ENCODE assay signal across 21 mouse cellular contexts in the genomic region with DNA sequence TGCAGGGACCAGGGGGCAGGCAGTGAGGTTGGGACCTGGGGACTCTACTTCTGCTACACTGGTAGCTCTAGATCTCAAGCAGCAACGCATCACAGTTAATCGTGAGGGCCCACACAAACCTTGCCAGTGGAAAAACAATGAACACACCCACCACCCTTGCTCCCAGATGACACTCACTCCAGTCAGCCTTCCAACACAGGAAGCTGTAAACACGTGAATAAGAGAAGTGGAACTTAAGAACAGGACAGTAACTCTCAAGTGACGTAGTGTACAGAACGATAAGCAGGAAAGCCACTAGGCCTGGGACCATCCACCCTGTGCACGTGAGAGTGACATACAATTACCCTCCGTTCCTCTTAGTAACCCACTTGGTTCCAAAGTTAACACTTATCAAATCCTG. TPM values are rescaled to one million over a fixed set of nuclear protein-coding genes. Genes with fewer than 3 reads are reported as not detected.
A peak's percentile ranks its signal among the peaks of the same experiment; 100 is the strongest.
DNase-seq lines count a peak whose midpoint lies in the region; ATAC-seq and TF ChIP-seq lines count a peak whose summit lies in the region.
"Had no signal": no experiment of that assay in that cellular context is flagged by ENCODE, and none has a peak within 500 bp of the region (broad histone marks: within the 10 kb centered on the region; RNA-seq: fewer than 3 reads in every experiment).

No protein-coding gene starts in this region.

- TF ChIP-seq CTCF in bone marrow macrophage, adult 2 months (IDR thresholded peaks at IDR 0.05; ENCODE audit: low read depth, low read length) = no peak

- H3K9me3 ChIP-seq in heart, embryonic 12.5 days (replicated peaks) = no peaks in the 10 kb centered on the region
- no peaks in the 10 kb centered on the region for H3K9me3 ChIP-seq in kidney, embryonic 16.5 days (ENCODE audit: low read length)
- H3K9me3 ChIP-seq: forebrain, embryonic 10.5 days; G1E; hindbrain, embryonic 15.5 days; intestine, embryonic 15.5 days; limb, embryonic 12.5 days; liver, embryonic 15.5 days had no signal

- ATAC-seq in heart, embryonic 12.5 days (ENCODE audit: insufficient number of reproducible peaks, low FRiP score) = no peak
- peak; percentile 35; the same call in 1 of the 2 replicates for ATAC-seq in kidney, embryonic 16.5 days (ENCODE audit: low FRiP score, low TSS enrichment)
- ATAC-seq in megakaryocyte progenitor cell, adult 5-6 weeks (replicated peaks; ENCODE audit: poor library complexity) = peak; percentile 80
- ATAC-seq: activated CD4-positive, CD25-positive, alpha-beta regulatory T cell, adult 4 months; intestine, embryonic 15.5 days had no signal

- no peaks in the 10 kb centered on the region for H3K27me3 ChIP-seq in heart, embryonic 12.5 days (replicated peaks)
- H3K27me3 ChIP-seq in kidney, embryonic 16.5 days (ENCODE audit: insufficient read depth, low read length) = no peaks in the 10 kb centered on the region
- H3K27me3 ChIP-seq: hindbrain, embryonic 15.5 days; intestine, embryonic 15.5 days; limb, embryonic 12.5 days; liver, embryonic 15.5 days had no signal

- H3K9ac ChIP-seq in heart, embryonic 12.5 days = no peak overlapping the region
- no peak overlapping the region for H3K9ac ChIP-seq in kidney, embryonic 16.5 days (replicated peaks; ENCODE audit: low read length)
- H3K9ac ChIP-seq: hindbrain, embryonic 15.5 days; intestine, embryonic 15.5 days; limb, embryonic 12.5 days; liver, embryonic 15.5 days had no signal

- H3K36me3 ChIP-seq in heart, embryonic 12.5 days = peaks cover 11% of the 10 kb centered on the region
- H3K36me3 ChIP-seq in kidney, embryonic 16.5 days (ENCODE audit: insufficient read depth, low read length) = peaks cover 8% of the 10 kb centered on the region
- H3K36me3 ChIP-seq: hindbrain, embryonic 15.5 days; intestine, embryonic 15.5 days; liver, embryonic 15.5 days had no signal

- no peak for TF ChIP-seq POLR2A in bone marrow macrophage, adult 2 months (IDR thresholded peaks at IDR 0.05; ENCODE audit: borderline replicate concordance, low read depth, low read length)

- no peak overlapping the region for H3K4me2 ChIP-seq in heart, embryonic 12.5 days
- no peak overlapping the region for H3K4me2 ChIP-seq in kidney, embryonic 16.5 days (replicated peaks; ENCODE audit: low read depth, low read length)
- H3K4me2 ChIP-seq: hindbrain, embryonic 15.5 days; intestine, embryonic 15.5 days; limb, embryonic 12.5 days; liver, embryonic 15.5 days; midbrain, embryonic 11.5 days had no signal

- WGBS in heart, embryonic 12.5 days = 50% methylated on average over 7 of the region's 7 CpGs
- 69% methylated on average over 7 of the region's 7 CpGs for WGBS in kidney, embryonic 16.5 days

- H3K4me1 ChIP-seq in heart, embryonic 12.5 days (replicated peaks) = peaks cover 17% of the 10 kb centered on the region
- H3K4me1 ChIP-seq in kidney, embryonic 16.5 days (ENCODE audit: insufficient read depth, low read length) = peaks cover 12% of the 10 kb centered on the region
- peaks cover 36% of the 10 kb centered on the region for H3K4me1 ChIP-seq in bone marrow macrophage, adult 2 months (ENCODE audit: control insufficient read depth, insufficient read depth, low read length)
- H3K4me1 ChIP-seq: hindbrain, embryonic 15.5 days; intestine, embryonic 15.5 days; limb, embryonic 12.5 days; liver, embryonic 15.5 days had no signal

- no peak overlapping the region for H3K27ac ChIP-seq in heart, embryonic 12.5 days (ENCODE audit: poor library complexity, severe bottlenecking)
- no peak overlapping the region for H3K27ac ChIP-seq in kidney, embryonic 16.5 days (ENCODE audit: low read length)
- peak overlapping the region; percentile 64 for H3K27ac ChIP-seq in bone marrow macrophage, adult 2 months (ENCODE audit: insufficient read depth, low read depth, low read length)
- H3K27ac ChIP-seq: forebrain, embryonic 10.5 days; hindbrain, embryonic 15.5 days; intestine, embryonic 15.5 days; limb, embryonic 12.5 days; liver, embryonic 15.5 days had no signal

- H3K4me3 ChIP-seq in heart, embryonic 12.5 days = no peak overlapping the region
- no peak overlapping the region for H3K4me3 ChIP-seq in kidney, embryonic 16.5 days (ENCODE audit: low read length)
- H3K4me3 ChIP-seq in bone marrow macrophage, adult 2 months (ENCODE audit: insufficient read depth, low read length) = no peak overlapping the region
- H3K4me3 ChIP-seq: forebrain, embryonic 10.5 days; hindbrain, embryonic 15.5 days; intestine, embryonic 15.5 days; limb, embryonic 12.5 days; liver, embryonic 15.5 days had no signal

- DNase-seq in heart, adult 18-20 months = peak; percentile 22 to 29
- DNase-seq in kidney, adult 8-10 months = no peak
- DNase-seq in right cerebral cortex, postnatal 36 days (ENCODE audit: low spot score in 2 of 2) = no peak
- DNase-seq: cerebellum, adult 18-20 months; cerebellum, postnatal 25 days; gastrocnemius, postnatal 10 days; lung, postnatal 10 days; thymus, postnatal 25 days had no signal

RNA-seq across cellular contexts. Expression of a gene that starts 25.1 kb away (rescaled TPM):
- total RNA-seq in heart, adult 18-20 months (2021) = 100 to 1,000 TPM; 269 to 282 TPM
- 123 and 126 TPM in 2 replicates for polyA plus RNA-seq in heart, embryonic 12.5 days (2016; fragmentation: Nextera tagmentation; extraction: Ambion mirVana)
- polyA plus RNA-seq in kidney, embryonic 16.5 days (2015; fragmentation: Nextera tagmentation; extraction: Ambion mirVana) = 122 and 131 TPM in 2 replicates
- 89.3 and 108 TPM in 2 replicates for polyA plus RNA-seq in bone marrow macrophage, adult 2 months (2012; ENCODE audit: insufficient read depth, insufficient read length, missing spikeins)
- 77.4 and 101 TPM in 2 replicates for total RNA-seq in megakaryocyte progenitor cell, adult 5-6 weeks (2015)
- 66.5 and 77.4 TPM in 2 replicates for total RNA-seq in megakaryocyte progenitor cell, adult 5-6 weeks (2017)

RNA-seq across cellular contexts. Expression of a gene that starts 54.2 kb away (rescaled TPM):
- 1 to 10 TPM in 1 of 2 experiments, under 1 TPM in 1; 0.45 to 3.2 TPM for total RNA-seq in heart, adult 18-20 months (2021)
- polyA plus RNA-seq in heart, embryonic 12.5 days (2016; fragmentation: Nextera tagmentation; extraction: Ambion mirVana) = 0.29 and 0.45 TPM in 2 replicates
- 0.92 and 1.4 TPM in 2 replicates for polyA plus RNA-seq in kidney, embryonic 16.5 days (2015; fragmentation: Nextera tagmentation; extraction: Ambion mirVana)
- polyA plus RNA-seq in bone marrow macrophage, adult 2 months (2012; ENCODE audit: insufficient read depth, insufficient read length, missing spikeins) = 132 and 142 TPM in 2 replicates
- 11.1 and 13.2 TPM in 2 replicates for total RNA-seq in megakaryocyte progenitor cell, adult 5-6 weeks (2015)
- 29.6 and 36.9 TPM in 2 replicates for total RNA-seq in megakaryocyte progenitor cell, adult 5-6 weeks (2017)
- total RNA-seq: G1E had no signal
- polyA plus RNA-seq: forebrain, embryonic 10.5 days; G1E; neural tube, embryonic 11.5 days had no signal

Comparison
In these comparisons a context has a peak if more than half of its experiments do, and no peak if none do; other contexts are left out.
1. DNase-seq: peak in heart, adult 18-20 months (2 of 2); none in kidney, adult 8-10 months (0 of 2) and right cerebral cortex, postnatal 36 days (0 of 2).
2. RNA of a gene that starts 54.2 kb away (polyA plus RNA-seq): 132 to 142 TPM in bone marrow macrophage, adult 2 months; 0.92 to 1.4 TPM in kidney, embryonic 16.5 days and 0.29 to 0.45 TPM in heart, embryonic 12.5 days; every median in the first group is over 10 times any median in the second.